Mouse (Mus musculus): Measurements from ENCODE around the gene Aspa. TPM values are rescaled to one million over a fixed set of nuclear protein-coding genes. Genes with fewer than 3 reads are reported as not detected.

Gene Aspa
- polyA plus RNA-seq, 1 experiment from 2014 or later: 0.29 TPM

Other genes starting within 250 kb of the Aspa start
- 0.30 and 1.8 TPM in 2 replicates for gene Itgae, start 239.0 kb downstream of the Aspa start, polyA plus RNA-seq (2015; fragmentation: Nextera tagmentation; extraction: Ambion mirVana)
- gene Haspin, start 191.3 kb downstream of the Aspa start, polyA plus RNA-seq (2015; fragmentation: Nextera tagmentation; extraction: Ambion mirVana): 10.0 and 11.4 TPM in 2 replicates
- gene P2rx5, start 169.2 kb downstream of the Aspa start, polyA plus RNA-seq (2015; fragmentation: Nextera tagmentation; extraction: Ambion mirVana): 2.0 TPM in 2 replicates
- 90.7 and 98.9 TPM in 2 replicates for gene Emc6, start 152.6 kb downstream of the Aspa start, polyA plus RNA-seq (2015; fragmentation: Nextera tagmentation; extraction: Ambion mirVana)
- gene Tax1bp3, start 152.5 kb downstream of the Aspa start, polyA plus RNA-seq (2015; fragmentation: Nextera tagmentation; extraction: Ambion mirVana): 222 and 231 TPM in 2 replicates
- 12.5 and 13.2 TPM in 2 replicates for gene Ctns, start 130.6 kb downstream of the Aspa start, polyA plus RNA-seq (2015; fragmentation: Nextera tagmentation; extraction: Ambion mirVana)
- 0.76 and 1.1 TPM in 2 replicates for gene Shpk, start 130.1 kb downstream of the Aspa start, polyA plus RNA-seq (2015; fragmentation: Nextera tagmentation; extraction: Ambion mirVana)
- 0.06 and 0.11 TPM in 2 replicates for gene Trpv1, start 95.3 kb downstream of the Aspa start, polyA plus RNA-seq (2015; fragmentation: Nextera tagmentation; extraction: Ambion mirVana)
- 0.11 TPM in 2 replicates for gene Trpv3, start 62.2 kb downstream of the Aspa start, polyA plus RNA-seq (2015; fragmentation: Nextera tagmentation; extraction: Ambion mirVana)
- not detected in 2 replicates for gene Gm49340, start 145 bp upstream of the Aspa start, polyA plus RNA-seq (2015; fragmentation: Nextera tagmentation; extraction: Ambion mirVana)
- not detected in 2 replicates for gene Spata22, start 145 bp upstream of the Aspa start, polyA plus RNA-seq (2015; fragmentation: Nextera tagmentation; extraction: Ambion mirVana)
- gene Olfr20, start 21.2 kb upstream of the Aspa start, polyA plus RNA-seq (2015; fragmentation: Nextera tagmentation; extraction: Ambion mirVana): not detected in 2 replicates
- not detected in 2 replicates for gene Olfr376, start 41.6 kb upstream of the Aspa start, polyA plus RNA-seq (2015; fragmentation: Nextera tagmentation; extraction: Ambion mirVana)
- gene Olfr1, start 70.0 kb upstream of the Aspa start, polyA plus RNA-seq (2015; fragmentation: Nextera tagmentation; extraction: Ambion mirVana): not detected in 2 replicates
- not detected in 2 replicates for gene Olfr378, start 98.9 kb upstream of the Aspa start, polyA plus RNA-seq (2015; fragmentation: Nextera tagmentation; extraction: Ambion mirVana)
- gene Olfr380, start 127.9 kb upstream of the Aspa start, polyA plus RNA-seq (2015; fragmentation: Nextera tagmentation; extraction: Ambion mirVana): not detected in 2 replicates
- gene Olfr381, start 162.0 kb upstream of the Aspa start, polyA plus RNA-seq (2015; fragmentation: Nextera tagmentation; extraction: Ambion mirVana): not detected in 2 replicates
- gene Olfr382, start 187.6 kb upstream of the Aspa start, polyA plus RNA-seq (2015; fragmentation: Nextera tagmentation; extraction: Ambion mirVana): not detected in 2 replicates

Data from heart, embryonic 15.5 days (tissue).